Mouse (Mus musculus) thymus, postnatal 14 days (tissue): ENCODE results near the gene Rnf26.

Experiments used
- DNase-seq: peaks from one replicate; pipeline ENCODE4 v3.0.0; 2021

Gene Rnf26

DNA sequence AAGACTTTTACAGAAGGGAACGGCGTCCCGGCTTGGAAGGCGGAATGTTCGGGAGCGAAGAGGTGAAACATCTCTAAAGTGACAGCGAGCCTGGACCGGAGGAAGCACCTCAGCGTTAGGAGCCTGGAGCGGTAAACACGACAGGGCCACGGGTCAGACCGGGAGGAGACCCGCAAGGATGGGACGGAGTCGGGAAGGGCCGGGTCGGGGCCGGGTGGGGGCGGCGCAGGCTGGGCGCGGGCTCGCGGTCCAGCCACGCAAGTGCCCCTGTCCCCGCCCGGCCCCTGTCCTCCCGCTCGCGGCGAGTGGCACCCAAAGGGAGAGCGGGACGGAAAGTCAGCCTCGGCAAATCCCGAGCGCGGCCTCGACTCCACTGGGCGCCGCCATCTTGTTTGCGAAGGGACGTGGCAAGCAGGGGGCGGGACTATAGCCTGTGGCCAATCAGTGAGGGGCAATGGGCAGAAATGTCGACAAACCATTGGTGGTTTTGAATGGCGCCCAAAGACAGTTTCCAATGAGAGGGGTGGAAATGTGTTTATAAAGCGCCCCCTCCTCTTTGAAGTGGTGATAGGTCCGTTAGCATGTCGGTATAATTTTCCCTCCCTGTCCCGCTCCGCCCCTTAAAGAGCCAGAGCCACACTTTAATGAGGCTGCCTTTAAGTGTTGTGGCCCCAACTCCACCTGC lies at the start of gene Rnf26, which contains the start of gene Gm49380:
Gene Rnf26 (minus strand): TSS at position 413 of the 685 bp plus-strand sequence.
Gene Gm49380 (minus strand): TSS at position 396 of the 685 bp plus-strand sequence.
- peak; percentile 96 for DNase-seq

DNA sequence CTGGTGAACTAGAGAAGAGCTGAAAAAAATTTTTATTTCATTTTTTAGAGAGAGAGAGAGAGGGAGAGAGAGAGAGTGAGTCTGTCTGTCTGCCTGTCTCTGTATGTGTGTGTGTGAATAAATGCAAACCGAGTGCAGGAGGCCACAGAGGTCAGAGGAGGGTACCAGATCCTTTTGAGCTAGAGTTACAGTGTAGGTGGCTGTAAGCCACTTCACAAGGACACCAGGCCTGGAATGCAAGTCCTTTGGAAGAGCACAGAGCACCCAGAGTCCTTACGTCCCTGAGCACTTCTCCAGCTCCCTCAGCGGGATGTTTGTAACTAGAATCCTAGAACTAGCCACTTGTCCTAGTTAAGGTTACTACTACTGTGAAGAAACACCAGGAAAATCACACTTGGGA lies 46.6 kb upstream of the Rnf26 start:
- no peak for DNase-seq

DNA sequence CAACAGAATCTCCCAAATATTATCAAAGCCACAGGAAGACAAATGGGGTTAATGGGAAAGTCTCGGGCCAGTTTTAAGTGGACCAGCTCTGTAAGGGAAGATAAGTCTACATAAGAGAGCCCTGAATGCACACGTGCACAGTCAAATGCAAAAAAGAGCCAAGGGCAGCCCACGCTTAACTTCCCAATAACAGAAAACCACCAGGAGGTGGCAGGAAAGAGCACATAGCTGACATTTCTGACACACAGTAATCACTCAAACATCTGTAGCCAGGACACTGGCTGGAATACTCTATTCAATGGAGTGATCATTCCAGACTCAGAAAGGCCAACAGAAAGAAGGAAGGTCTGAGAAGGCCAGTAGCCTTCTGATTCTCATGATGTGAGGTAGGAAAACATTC lies 34.0 kb upstream of the Rnf26 start:
- DNase-seq, result peak; percentile 40

DNA sequence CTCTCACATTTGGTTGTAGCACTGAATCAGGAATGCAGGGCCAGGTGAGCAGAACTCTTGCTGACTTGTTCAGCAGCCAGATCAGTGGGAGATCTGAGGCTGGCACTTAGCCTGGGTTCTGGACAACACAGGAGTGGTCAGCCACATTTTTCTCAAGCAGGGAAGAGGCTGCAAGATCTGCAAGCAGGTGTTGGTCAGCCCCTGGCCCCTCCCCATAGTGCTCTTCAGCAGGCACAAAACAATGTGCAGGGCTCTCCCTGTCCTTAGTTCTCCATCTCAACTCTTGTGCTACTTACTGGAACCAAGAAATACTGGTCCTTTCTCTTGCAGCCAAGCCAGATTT lies 31.4 kb upstream of the Rnf26 start:
- no peak for DNase-seq

DNA sequence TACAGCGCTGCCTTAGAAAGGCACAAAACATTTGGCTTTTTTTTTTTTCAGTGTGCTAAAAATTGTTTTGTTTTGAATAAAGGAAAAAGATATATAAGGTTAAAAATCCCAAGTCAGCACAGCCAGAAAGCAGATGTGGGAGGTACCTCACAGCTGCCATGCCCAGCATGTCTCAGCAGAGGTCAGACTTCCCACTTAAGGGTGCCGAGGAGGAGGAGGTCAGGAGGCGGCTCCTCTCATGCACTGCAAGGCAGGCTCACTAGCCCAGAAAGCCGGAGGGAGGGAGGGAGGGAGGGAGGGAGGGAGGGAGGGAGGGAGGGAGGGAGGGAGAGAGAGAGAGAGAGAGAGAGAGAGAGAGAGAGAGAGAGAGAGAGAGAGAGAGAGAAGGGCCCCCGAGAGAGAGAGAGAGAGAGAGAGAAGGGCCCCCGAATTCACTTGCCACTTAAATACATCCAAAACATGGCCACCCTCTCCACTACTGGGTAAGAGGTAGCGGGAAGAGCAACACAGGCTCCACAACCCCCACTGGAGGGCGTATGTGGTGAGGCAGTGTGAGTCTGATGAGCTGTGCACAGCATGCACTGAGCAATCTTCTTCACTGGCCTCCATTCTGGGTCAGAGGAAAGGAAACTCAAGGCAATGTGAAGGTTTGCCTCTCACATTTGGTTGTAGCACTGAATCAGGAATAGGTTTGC lies 30.9 kb upstream of the Rnf26 start:
- DNase-seq, result no peak

DNA sequence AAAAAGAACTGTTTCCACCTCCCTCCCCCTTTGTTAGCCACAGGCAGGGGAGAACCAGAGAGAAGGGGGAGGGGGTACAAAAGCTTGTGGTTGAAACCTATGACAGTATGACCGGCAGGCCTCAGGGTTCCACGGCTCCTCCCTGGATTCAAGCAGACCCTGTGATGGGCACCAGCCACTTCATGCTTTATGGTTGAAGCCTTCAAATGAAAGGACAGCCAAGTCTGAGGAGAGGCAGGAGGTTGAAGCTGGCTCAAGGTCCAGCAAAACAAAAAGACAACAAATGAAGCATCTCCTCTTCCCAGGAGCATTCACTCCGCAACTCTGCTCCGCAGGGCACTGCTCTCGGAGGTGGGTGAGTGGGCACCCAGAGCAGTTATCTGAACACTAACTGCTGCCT lies 30.1 kb upstream of the Rnf26 start:
- no peak for DNase-seq

DNA sequence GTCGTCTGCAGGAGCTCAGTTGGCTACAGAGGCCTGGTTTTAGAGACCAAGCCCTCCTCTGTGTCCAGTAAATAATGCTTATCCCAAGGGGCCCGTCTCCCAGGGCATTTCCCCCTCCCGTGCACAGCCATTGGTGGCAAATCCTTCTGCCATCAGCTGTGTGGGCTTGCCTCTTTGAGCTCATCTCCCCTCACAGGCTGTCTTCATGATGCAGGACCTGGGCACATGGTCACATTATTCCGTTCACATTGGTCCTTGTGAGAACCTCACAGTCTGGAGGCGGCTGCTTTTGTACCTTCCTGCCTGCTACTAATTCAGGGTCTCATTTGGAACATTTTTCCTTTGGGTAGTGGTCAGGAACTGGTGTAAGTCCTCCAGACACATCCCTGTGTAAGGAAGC lies 28.6 kb upstream of the Rnf26 start:
- no peak for DNase-seq

DNA sequence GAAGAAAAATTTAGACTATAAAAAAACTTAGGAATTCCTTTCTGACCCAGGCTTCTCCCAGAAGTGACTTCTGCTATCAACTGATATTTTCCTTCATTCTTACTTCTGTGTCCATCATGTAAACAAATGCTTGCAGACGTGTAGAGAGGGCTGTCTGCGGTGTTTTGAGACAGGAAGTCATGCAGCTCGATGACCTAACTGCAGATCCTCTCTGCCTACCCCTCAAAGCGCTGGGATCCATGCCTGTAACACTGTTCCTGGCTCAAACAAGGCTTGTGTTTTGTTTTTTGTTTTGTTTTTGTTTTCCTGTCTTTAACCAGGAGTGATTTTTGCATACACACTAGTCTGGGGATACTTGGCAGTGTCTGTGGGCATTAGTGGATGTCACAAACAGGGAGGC lies 24.5 kb upstream of the Rnf26 start:
- DNase-seq, result no peak

DNA sequence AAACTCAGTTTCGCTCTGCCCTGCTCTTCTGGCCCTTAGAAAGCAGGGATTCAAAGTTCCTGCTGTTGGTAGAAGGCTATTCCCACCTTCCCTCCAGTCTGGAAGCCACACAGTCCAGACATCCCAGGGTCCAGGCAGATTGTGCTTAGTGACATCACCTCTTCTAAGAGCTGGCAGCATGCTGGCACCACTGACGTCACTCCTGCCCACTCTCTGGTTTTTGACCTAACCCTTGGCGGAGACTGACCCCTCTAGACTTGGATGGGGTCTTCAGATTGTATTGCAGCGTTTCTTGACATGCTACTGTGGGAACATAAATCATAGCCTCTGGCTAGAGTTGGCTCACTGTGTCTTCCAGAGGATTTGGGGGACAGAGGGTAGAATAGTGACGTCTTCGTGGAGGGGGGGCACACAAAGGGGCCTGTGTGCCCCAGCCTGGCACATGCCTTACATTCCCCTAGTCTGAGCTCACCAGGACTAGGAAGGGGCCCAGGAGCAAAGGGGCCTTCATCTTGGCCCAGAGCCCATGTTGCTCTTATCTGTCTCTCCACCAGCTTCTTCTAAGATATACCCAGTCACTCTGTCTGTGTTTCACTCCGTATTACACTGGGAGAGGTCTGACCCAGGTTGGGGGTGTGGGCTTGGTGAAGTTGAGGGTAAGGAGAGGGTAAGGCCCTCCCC lies 22.6 kb upstream of the Rnf26 start:
- DNase-seq, result no peak

DNA sequence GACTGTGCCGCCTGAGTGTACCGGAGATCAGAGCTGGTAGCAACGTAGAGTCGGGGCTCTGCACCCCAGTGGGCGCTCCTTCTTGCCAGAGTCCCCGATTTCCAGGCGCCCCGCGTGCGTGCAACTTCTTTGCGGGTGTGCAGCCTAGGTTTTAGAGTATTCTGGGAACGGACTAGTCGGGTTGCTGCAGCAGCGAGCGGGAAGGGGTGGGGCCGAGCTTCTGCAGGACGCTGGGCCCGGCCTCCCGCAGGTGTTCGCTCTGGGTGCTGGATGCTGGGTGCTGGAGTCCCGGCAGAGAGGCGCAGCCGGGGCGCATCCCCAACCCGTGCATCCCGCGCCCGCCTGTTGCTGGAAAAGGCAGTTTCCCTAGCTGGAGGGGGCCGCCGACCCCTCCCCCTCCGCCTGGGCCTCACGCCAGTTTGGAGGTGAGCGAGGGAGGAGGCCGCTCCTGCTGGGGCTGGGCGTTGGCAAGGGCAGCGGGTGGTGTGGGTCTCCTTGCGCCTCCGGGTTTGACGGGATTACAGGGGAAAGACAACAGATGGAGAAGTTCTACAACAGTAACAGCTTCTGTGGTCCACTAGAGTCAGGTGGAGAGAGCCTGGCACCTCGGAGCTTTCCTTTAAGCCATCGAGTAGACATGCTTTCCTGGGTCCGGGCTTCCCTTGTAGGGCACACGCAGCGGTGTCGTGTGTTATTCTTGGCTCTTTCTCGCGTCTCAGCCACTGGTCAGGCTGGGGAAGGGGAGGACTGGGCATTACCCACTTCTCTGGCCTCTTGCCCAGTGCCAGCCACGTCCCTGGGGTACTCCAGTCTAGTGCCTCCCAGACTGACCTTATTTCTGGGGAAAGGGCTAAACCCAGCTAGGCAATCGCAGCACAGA lies 21.8 kb upstream of the Rnf26 start:
- peak; percentile 71 for DNase-seq

DNA sequence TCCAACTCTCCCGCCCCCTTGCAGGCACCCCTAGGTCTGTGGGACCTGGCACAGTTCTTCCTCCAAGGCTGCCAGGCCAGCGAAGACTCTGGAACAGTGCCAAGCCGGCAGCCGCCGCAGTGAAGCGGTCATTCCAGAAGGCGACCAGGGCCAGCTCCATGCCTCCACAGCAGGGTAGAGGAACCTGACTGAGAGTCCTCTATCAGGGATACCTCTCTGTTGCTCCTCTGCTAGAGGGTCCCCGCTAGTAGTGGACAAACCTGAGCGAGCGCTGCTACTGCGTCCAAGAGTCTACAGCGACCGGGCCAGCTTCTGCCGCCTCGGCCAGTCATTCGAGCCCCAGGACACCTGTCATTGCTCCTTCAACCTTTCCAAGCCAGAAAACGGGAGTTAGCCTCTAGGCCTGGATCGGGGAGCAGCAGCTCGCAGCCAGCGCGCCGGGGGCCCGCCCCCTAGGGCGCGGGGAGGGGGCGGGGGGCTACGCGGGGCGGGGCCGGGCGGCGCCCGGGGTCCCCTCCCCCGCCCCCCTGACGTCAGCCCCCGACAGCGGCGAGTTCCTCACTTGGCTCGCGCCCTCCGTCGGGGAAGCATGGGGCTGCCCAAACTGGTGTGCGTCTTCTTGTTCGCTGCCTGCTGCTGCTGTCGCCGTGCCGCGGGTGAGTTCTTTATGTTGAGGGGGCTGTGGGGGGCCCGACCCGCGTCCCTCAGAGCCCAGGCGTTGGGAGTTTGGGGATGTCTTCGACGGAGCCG lies 21.0 kb upstream of the Rnf26 start, which contains the start of gene Mcam:
Gene Mcam (plus strand): TSS at position 369 of the 750 bp plus-strand sequence.
- DNase-seq, result peak; percentile 64

DNA sequence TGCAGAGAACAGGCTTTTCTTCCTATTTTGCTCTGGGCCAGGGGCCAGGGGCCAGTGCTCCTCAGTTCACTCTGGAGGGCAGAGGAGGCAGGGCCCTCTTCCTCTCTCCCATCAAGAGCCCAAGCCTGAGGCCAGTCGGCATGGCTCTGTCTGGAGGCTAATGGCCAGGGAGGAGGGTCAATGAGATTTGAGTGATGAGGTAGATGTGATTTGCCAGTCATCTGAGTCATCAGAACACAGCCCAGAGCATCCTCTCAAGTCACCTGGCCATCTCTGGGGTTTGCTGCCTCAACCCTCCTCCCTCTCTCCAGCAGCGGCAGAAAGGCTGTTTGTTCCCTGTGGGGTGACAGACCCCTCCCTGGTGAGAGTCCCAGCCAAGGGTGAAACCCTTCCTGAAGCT lies 20.0 kb upstream of the Rnf26 start:
- no peak for DNase-seq

DNA sequence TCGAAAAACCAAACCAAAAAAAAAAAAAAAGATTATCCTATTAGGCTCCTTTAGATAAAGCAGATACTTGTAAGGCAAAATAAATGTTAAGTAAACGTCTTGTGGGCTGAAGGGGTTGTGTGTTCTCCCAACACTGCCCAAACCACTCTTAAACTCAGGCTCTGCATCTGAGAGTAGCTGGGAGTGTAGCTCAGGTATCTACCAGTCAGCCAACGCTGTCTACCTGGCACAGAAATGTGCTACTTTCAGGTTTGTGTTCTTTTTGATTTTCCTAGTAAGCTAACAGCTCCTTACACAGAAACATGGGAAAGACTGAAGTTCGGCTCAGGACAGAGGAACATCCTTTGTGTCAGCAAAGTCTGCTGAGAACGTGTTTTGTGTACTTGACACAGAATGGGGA lies 18.9 kb upstream of the Rnf26 start:
- DNase-seq, result no peak

DNA sequence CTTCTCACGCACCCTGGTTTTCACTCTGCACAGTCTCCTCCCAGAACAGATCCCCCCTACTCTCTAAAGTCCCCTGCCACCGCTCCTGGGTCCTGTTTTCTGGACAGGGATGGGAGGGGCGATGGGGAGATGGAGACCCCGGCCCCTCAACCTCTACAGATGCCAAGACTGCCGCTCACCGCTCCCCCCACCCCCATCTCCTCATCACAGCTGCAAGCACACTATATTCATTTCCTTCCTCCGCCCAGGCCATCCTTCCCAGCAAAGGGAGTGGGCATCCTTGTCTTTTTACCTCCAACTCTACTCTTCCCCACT lies 17.9 kb upstream of the Rnf26 start:
- no peak for DNase-seq

DNA sequence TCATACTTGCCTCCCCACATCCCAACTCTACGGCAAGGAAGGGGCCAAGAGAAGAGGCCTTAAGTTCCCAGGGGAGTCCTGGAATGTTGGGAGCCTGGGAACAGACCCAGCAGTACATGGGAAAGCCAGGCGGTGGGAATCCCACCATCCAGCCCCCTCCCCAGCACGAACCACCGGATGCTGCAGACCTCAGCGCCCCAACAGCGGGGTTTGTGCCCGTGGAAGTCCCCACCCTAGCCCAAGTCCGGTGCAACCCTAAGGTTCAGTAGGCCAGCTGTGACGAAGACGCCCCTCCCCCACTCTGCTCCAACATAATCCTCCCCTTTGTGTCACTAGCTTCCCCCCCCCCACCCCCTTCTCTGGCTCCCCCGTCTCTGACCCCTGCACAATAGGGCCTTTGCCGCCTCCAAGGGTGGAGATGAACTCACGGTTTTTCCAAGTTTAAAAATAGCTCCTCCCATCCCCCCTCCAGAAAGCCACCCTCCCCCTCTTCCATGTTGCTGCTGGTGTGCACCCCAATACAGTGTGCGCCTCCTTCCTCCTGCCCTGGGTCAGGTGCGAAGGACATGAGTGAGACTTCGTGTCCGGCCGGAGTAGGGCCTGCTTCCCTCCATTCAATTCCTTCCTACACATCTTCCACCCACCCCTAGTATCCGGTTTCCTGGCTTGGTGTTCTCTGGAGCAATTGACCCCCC lies 17.4 kb upstream of the Rnf26 start:
- peak; percentile 47 for DNase-seq

DNA sequence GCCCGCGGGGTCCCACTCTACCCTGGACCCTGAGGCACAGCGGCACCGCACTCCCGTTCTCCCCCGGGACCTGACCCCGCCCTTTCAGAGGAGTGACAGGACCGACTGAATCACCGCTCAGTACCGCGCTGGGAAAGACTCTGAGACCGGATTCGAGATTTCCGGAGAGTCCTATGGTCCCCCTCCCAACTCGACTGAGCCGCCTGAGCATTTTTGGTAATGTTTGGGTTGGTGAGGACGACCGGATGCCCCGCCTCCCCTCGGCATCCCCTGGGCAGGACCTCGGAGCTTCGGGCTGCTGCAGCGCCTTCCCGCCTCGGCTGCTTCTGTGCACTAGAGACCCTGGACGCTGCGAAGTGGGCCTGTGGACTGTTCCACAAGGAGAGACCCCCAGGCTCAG lies 16.7 kb upstream of the Rnf26 start:
- DNase-seq, result peak; percentile 84

DNA sequence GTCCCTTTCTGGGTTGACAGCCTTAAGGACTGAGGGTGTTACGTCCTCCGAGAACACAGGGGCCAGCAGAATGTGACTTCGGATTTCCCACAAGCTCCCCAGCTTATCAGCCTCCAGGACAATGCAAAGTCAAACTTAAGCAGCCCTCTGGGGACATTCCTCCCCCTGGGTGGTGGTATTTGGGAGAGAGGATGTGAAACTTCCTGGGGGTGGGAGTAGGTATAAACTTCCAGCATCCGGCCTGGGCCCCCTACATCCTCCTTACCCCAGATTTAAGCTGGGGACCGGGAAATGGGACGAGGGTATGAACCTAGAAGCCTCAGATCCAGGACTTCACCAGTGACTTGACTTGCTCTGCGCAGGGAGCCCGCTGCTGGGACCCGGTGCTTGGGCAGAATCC lies 16.3 kb upstream of the Rnf26 start:
- no peak for DNase-seq

DNA sequence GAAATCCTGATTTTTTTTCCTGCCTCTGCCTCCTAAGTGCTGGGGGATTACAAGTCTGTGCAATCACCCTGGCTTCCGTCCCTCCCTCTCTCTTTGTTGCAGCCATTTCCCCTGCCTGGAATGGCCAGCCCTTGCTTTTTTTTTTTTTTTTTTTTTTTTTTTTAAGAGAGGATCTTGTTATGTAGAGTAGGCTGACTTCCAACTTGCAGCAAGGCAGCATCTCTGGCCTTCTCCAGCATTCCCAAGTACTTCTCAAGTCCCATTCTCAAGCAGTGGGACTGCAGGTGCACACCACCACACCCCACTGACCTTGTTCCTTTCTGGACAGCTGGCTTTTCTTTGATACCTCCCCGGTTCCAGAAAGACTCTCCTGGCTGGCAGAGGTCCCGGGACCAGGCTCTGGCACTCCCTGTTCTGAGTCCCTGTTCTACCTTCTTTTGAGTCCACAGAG lies 14.1 kb upstream of the Rnf26 start:
- DNase-seq, result no peak

DNA sequence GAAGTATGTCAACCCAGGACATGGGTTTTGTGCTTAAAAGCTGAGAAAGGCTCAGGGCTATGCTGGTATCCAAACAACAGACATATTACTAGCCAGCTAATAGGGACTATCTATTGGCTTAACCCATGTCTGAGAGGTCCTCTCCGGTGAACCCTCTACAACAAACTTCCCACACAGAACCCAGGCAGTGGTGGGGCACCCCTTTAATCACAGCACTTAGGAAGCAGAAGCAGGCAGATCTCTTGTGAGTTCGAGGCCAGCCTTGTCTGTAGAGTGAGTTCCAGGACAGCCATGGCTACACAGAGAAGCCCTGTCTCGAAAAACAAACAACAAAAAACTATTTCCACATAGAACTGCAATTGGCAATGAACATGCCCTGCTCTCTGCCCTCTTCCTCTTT lies 13.4 kb upstream of the Rnf26 start:
- DNase-seq, result no peak

DNA sequence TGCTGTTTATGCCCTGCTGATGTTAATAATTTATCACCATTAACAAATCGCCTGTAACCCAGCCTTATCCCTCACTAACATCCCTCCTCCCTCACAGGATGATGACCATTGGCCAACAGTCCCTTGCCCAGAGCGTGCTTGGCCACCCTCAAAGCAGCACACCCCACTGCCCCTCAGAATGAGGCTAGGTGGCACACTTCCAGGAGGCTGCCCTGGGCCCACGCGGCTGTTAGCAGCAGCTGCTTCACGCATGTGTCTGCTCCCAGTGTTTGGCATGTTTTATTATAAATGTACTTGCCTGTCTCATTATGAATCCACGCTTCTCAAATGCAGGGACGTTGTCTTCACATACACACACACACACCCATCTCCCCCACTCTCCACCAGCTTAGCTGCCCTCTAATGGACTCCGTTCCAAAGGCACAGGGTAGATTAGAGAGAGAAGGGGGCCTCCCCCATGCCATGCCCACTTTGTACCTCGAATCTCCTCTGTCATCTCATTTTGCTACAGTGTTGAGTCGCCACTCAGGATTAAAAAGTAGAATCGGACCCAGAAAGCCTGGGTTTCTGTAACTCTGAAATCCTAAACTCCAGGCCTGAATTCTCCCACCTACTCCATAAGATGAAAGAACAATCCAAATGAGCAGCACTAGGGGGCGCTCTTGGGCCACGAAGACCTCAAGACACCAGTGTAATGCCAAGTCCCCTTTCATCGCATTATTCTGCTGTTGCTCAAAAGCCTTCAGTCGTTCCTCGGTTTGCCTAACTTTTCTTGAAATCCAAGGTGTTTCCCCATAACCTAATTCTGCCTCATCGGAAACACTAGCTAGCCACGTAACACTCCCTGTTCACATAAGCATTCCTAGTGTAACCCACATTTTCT lies 12.5 kb upstream of the Rnf26 start:
- peak; percentile 88 for DNase-seq

DNA sequence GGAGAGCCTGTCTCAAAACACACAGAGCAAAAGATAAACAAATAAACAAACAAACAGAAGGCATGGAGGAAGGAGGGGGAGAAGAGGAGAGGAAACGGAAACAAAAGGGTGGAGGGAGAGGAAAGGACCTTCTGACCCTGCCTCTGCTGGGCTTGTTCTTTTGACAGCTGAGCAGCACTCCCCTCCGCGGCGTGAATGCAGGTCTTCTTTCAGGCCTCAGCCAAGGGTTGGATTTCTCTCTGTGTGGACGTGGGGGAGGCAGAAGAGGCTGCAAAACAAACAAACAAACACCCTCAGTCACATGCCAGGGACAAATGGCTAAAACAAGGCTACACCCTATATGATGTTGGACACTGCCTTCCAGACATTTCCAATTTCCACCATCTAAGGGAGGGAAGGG lies 11.7 kb upstream of the Rnf26 start:
- DNase-seq, result no peak
